Mouse (Mus musculus) CH12.LX (cell line): ENCODE data around the gene Npas3. TPM values are rescaled to one million over a fixed set of nuclear protein-coding genes. Genes with fewer than 3 reads are reported as not detected.

Source experiments
- DNase-seq: peaks from one replicate; pipeline ENCODE4 v3.0.0-alpha.2; 2013; ENCODE audit errors: extremely low read depth
- H3K27ac ChIP-seq: 2 replicates; pipeline ENCODE4 v1.5.1; 2012; ENCODE audit warnings: low read depth, mild to moderate bottlenecking, control low read depth, moderate library complexity; ENCODE audit not compliant: insufficient read depth
- H3K27me3 ChIP-seq: replicated peaks from 2 replicates; pipeline ENCODE3; 2012; ENCODE audit warnings: inconsistent platforms
- H3K36me3 ChIP-seq, 2 experiments: replicated peaks in 1 of 2; 2 replicates each; pipeline versions ENCODE3 to v1.6.1; 2012; ENCODE audit warnings: inconsistent platforms in 1 of 2, low read length in 1 of 2, mild to moderate bottlenecking in 1 of 2, mixed read lengths in 1 of 2, moderate library complexity in 1 of 2; ENCODE audit not compliant: control insufficient read depth in 1 of 2, insufficient read depth in 1 of 2
- H3K4me1 ChIP-seq, 2 experiments: 2 replicates each; pipeline ENCODE4 v1.6.1; 2012; ENCODE audit warnings: inconsistent platforms in 1 of 2, moderate library complexity in 1 of 2; ENCODE audit not compliant: insufficient read depth in 2 of 2, control insufficient read depth in 1 of 2
- H3K4me2 ChIP-seq: 2 replicates; pipeline ENCODE4 v1.6.1; 2012; ENCODE audit warnings: low read depth, mild to moderate bottlenecking, control low read depth; ENCODE audit not compliant: poor library complexity, insufficient read depth, severe bottlenecking
- H3K4me3 ChIP-seq, 3 experiments: fragments of 150-350 bp in 1 of 3; sonication (generic) in 1 of 3; replicated peaks in 1 of 3; 2 replicates each; pipeline versions ENCODE3 to v1.5.1; 2011 to 2012; ENCODE audit warnings: low read depth in 2 of 3, low read length in 2 of 3, mild to moderate bottlenecking in 2 of 3, moderate library complexity in 2 of 3, control low read depth in 1 of 3, improper control_type of control experiment in 1 of 3, inconsistent platforms in 1 of 3, mixed read lengths in 1 of 3; ENCODE audit not compliant: poor library complexity in 1 of 3
- H3K79me2 ChIP-seq: replicated peaks from 2 replicates; pipeline ENCODE4 v1.6.1; 2012; ENCODE audit warnings: mild to moderate bottlenecking, moderate library complexity; ENCODE audit not compliant: control insufficient read depth, poor library complexity, insufficient read depth, severe bottlenecking; ENCODE audit errors: extremely low read depth
- H3K9ac ChIP-seq: 2 replicates; pipeline ENCODE4 v1.6.1; 2012; ENCODE audit warnings: low read depth, mild to moderate bottlenecking, control low read depth, moderate library complexity; ENCODE audit not compliant: insufficient read depth
- H3K9me3 ChIP-seq: replicated peaks from 2 replicates; pipeline ENCODE3; 2012; ENCODE audit warnings: low read length, inconsistent platforms, mixed read lengths
- CTCF ChIP-seq, 2 experiments: IDR thresholded peaks in 1 of 2; conservative IDR thresholded peaks in 1 of 2; 2 replicates each; pipeline ENCODE4 v1.5.1; 2011 to 2012; ENCODE audit warnings: low read depth in 2 of 2, low read length in 2 of 2, improper control_type of control experiment in 1 of 2, inconsistent platforms in 1 of 2, mild to moderate bottlenecking in 1 of 2, moderate library complexity in 1 of 2
- E2F4 ChIP-seq: IDR thresholded peaks from 2 replicates; pipeline ENCODE4 v1.6.1; 2011; ENCODE audit warnings: low read depth, low read length, improper control_type of control experiment; ENCODE audit not compliant: insufficient replicate concordance
- EP300 ChIP-seq: IDR thresholded peaks from 2 replicates; pipeline ENCODE4 v1.6.1; 2011; ENCODE audit warnings: low read length, improper control_type of control experiment
- ETS1 ChIP-seq: conservative IDR thresholded peaks from 2 replicates; pipeline ENCODE4 v1.6.1; 2012; ENCODE audit warnings: low read depth, mild to moderate bottlenecking, inconsistent platforms, low read length, improper control_type of control experiment, moderate library complexity
- HCFC1 ChIP-seq: IDR thresholded peaks from 2 replicates; pipeline ENCODE4 v1.6.1; 2012; ENCODE audit warnings: low read depth, mild to moderate bottlenecking, inconsistent platforms, low read length, improper control_type of control experiment
- IRF4 ChIP-seq: IDR thresholded peaks from 2 replicates; pipeline ENCODE4 v1.6.1; 2014; ENCODE audit warnings: low read depth, mild to moderate bottlenecking, inconsistent platforms, low read length, improper control_type of control experiment
- JUN ChIP-seq: IDR thresholded peaks from 2 replicates; pipeline ENCODE4 v1.6.1; 2011; ENCODE audit warnings: low read depth, mild to moderate bottlenecking, low read length, improper control_type of control experiment, moderate library complexity; ENCODE audit not compliant: insufficient read depth
- JUND ChIP-seq: conservative IDR thresholded peaks from 2 replicates; pipeline ENCODE4 v1.6.1; 2011; ENCODE audit warnings: low read depth, low read length, improper control_type of control experiment
- MAFK ChIP-seq: IDR thresholded peaks from 2 replicates; pipeline ENCODE4 v1.6.1; 2011; ENCODE audit warnings: low read length, improper control_type of control experiment; ENCODE audit not compliant: insufficient replicate concordance
- MAZ ChIP-seq: IDR thresholded peaks from 2 replicates; pipeline ENCODE4 v1.6.1; 2012; ENCODE audit warnings: low read depth, mild to moderate bottlenecking, inconsistent platforms, low read length, improper control_type of control experiment, moderate library complexity
- MYC ChIP-seq: IDR thresholded peaks from 2 replicates; pipeline ENCODE4 v1.6.1; 2011; ENCODE audit warnings: low read depth, mild to moderate bottlenecking, improper control_type of control experiment, low read length
- PAX5 ChIP-seq: IDR thresholded peaks from 2 replicates; pipeline ENCODE4 v1.6.1; 2012; ENCODE audit warnings: low read length, inconsistent platforms, mixed read lengths
- TCF12 ChIP-seq: IDR thresholded peaks from 2 replicates; pipeline ENCODE4 v1.6.1; 2014; ENCODE audit warnings: low read depth, mild to moderate bottlenecking, inconsistent platforms, low read length, improper control_type of control experiment
- UBTF ChIP-seq: IDR thresholded peaks from 2 replicates; pipeline ENCODE4 v1.6.1; 2012; ENCODE audit warnings: low read depth, mild to moderate bottlenecking, inconsistent platforms, low read length, improper control_type of control experiment, moderate library complexity
- USF1 ChIP-seq: IDR thresholded peaks from 2 replicates; pipeline ENCODE4 v1.6.1; 2014; ENCODE audit warnings: low read depth, mild to moderate bottlenecking, inconsistent platforms, low read length, improper control_type of control experiment
- USF2 ChIP-seq: conservative IDR thresholded peaks from 2 replicates; pipeline ENCODE4 v1.6.1; 2011; ENCODE audit warnings: low read depth, low read length, improper control_type of control experiment
- ZKSCAN1 ChIP-seq: IDR thresholded peaks from 2 replicates; pipeline ENCODE4 v1.6.1; 2012; ENCODE audit warnings: low read depth, inconsistent platforms, low read length, improper control_type of control experiment, borderline replicate concordance
- ZNF384 ChIP-seq: IDR thresholded peaks from 2 replicates; pipeline ENCODE4 v1.6.1; 2012; ENCODE audit warnings: low read depth, low read length, improper control_type of control experiment, inconsistent platforms
- dilution Hi-C: fragments of 300-500 bp; cut with MboI; formaldehyde crosslinking; loops from 2 replicates; pipeline ENCODE4 v1.14.3; 2020; ENCODE audit warnings: low sequenced_read_pairs; ENCODE audit not compliant: extremely low pct_unique_long_range_greater_than_20kb, extremely low pct_ligation_motif_present
- in situ Hi-C: fragments of 300-500 bp; cut with MboI; formaldehyde crosslinking; loops from 3 replicates; pipeline ENCODE4 v1.14.3; 2019; ENCODE audit warnings: low sequenced_read_pairs, low pct_ligation_motif_present, low pct_unique_long_range_greater_than_20kb, mixed read lengths
- polyA plus RNA-seq: library from polyadenylated mRNA; unstranded; fragments of >175 nt; gene quantifications from 2 replicates; pipeline ENCODE4 v1.2.1, GENCODE M21; 2012; ENCODE audit warnings: low read depth; ENCODE audit not compliant: insufficient read length
- total RNA-seq, 2 experiments: library from RNA; depleted of rRNA; stranded (reverse); fragments of 300-350 nt in 1 of 2; fragments of >200 nt in 1 of 2; gene quantifications; 2 replicates each; pipeline ENCODE4 v1.2.3; 2012 to 2014

Npas3 gene
- total and polyA plus RNA-seq, 3 experiments = 0.13 TPM; not detected in 1

DNA sequence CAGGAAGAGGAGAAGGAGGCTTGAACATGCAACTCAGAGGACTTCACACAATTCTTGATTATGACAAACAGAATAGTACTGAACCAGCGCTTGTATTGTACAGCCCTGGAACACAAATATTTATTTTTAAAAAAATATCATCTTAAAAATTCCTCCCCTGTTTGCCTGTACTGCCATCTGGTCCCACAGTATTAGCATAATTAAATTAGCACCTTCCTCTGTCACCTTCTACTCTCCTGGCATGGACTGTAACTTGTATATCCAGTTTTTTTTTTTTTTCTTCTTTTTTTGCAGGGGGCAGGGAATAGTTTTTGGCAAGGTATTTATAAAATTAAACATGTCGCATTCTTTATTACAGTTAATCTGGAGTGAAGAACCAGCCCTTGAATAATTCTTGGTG lies 307.9 kb downstream of the Npas3 start:
- Histone ChIP-seq H3K4me1 (no peaks in the 10 kb centered on the region), H3K4me3 (no peak overlapping the region), H3K4me2 (no peak overlapping the region), H3K79me2 (no peaks in the 10 kb centered on the region), H3K9me3 (no peaks in the 10 kb centered on the region), H3K36me3 (no peaks in the 10 kb centered on the region), H3K27me3 (no peaks in the 10 kb centered on the region), H3K9ac (no peak overlapping the region), H3K27ac (no peak overlapping the region)
- in situ Hi-C loops = no loop called here
- no peak for DNase-seq
- TF ChIP-seq CTCF (conservative IDR thresholded peaks at IDR 0.05 in 1 of 2, IDR thresholded peaks at IDR 0.05 in 1 of 2; ENCODE audit: low read depth in 2 of 2, low read length in 2 of 2) = no peak
- no peak for TF ChIP-seq HCFC1
- TF ChIP-seq ZKSCAN1 = no peak
- TF ChIP-seq USF2 = no peak
- TF ChIP-seq E2F4 = no peak
- no peak for TF ChIP-seq EP300
- TF ChIP-seq JUND = no peak
- dilution Hi-C loops = no loop called here

DNA sequence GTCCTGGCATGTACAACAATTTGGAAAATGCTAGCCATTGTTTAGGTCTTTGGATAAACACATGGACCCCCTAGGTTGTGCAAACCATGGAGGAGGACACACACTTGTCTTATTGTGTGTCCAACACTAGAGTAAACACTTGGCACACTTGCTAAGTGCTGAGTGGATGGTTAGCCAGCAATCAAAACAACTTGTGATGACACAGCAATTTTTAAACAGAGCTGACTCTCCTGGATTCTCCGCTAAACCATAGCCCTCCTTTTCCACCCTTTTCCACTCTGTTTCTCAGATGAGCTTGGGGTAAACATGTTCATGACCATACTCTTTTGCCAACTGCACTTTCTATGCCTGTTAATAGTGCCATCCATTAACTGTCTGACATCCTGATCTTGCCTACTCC lies 309.8 kb downstream of the Npas3 start:
- dilution Hi-C loops = no loop called here

DNA sequence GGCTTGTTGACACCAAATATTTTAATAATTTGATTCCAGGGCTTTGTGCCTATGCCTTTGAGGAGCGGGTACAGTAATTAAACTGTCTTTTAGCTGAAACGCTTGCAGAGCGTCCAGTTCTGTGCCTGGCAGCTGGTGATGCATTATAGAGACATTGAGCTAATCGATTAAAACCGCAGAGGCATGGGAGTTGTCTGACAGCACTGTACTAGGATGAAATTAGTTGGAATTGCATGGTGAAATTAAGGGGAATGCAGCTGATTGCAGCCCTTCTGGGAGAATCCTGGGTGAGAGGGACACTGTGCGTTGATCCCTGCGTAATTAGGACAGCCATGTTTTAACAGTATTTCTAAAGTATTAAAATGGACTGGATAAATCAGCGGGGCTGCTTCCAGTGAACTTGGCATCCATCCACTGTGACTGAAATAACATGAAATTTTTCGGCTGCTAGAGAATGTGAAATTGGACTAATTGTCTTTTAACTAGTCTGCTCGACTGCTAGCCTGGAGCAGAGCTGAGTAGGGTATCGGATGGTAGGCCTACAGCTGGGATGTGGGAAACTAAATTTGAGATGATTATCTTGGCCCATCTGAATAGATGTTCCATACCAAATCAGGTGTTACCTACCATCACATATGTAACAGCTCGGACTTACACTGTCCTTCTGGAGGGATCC lies 318.4 kb downstream of the Npas3 start:
- in situ Hi-C loops (no loop called here), dilution Hi-C loops (no loop called here)
- no peak overlapping the region for H3K4me2 ChIP-seq
- H3K27me3 ChIP-seq = no peaks in the 10 kb centered on the region
- no peaks in the 10 kb centered on the region for H3K79me2 ChIP-seq
- no peaks in the 10 kb centered on the region for H3K9me3 ChIP-seq
- no peak overlapping the region for H3K4me3 ChIP-seq
- H3K9ac ChIP-seq = no peak overlapping the region
- no peak overlapping the region for H3K27ac ChIP-seq
- no peaks in the 10 kb centered on the region for H3K4me1 ChIP-seq
- H3K36me3 ChIP-seq = no peaks in the 10 kb centered on the region
- no peak for TF ChIP-seq ETS1
- no peak for TF ChIP-seq UBTF
- no peak for TF ChIP-seq ZNF384
- TF ChIP-seq MYC = no peak
- no peak for TF ChIP-seq PAX5
- no peak for TF ChIP-seq IRF4
- TF ChIP-seq TCF12 = no peak
- DNase-seq = no peak

More for the DNA sequence above, 309.8 kb downstream of the Npas3 start:
- no peaks in the 10 kb centered on the region for H3K4me1 ChIP-seq
- H3K4me3 ChIP-seq = no peak overlapping the region
- no peaks in the 10 kb centered on the region for H3K79me2 ChIP-seq
- H3K9me3 ChIP-seq = no peaks in the 10 kb centered on the region
- H3K9ac ChIP-seq = no peak overlapping the region
- DNase-seq = no peak
- in situ Hi-C loops = no loop called here
- no peaks in the 10 kb centered on the region for H3K36me3 ChIP-seq
- TF ChIP-seq ZNF384 (no peak), JUN (no peak), MAZ (no peak), UBTF (no peak), CTCF (conservative IDR thresholded peaks at IDR 0.05 in 1 of 2, IDR thresholded peaks at IDR 0.05 in 1 of 2; ENCODE audit: low read depth in 2 of 2, low read length in 2 of 2) (no peak), MAFK (peak; percentile 59; the same call in 1 of the 2 replicates), USF1 (no peak)
- no peak overlapping the region for H3K4me2 ChIP-seq
- no peak overlapping the region for H3K27ac ChIP-seq
- no peaks in the 10 kb centered on the region for H3K27me3 ChIP-seq
